11 mouse cellular contexts compared by ENCODE assay signal in the genomic region with DNA sequence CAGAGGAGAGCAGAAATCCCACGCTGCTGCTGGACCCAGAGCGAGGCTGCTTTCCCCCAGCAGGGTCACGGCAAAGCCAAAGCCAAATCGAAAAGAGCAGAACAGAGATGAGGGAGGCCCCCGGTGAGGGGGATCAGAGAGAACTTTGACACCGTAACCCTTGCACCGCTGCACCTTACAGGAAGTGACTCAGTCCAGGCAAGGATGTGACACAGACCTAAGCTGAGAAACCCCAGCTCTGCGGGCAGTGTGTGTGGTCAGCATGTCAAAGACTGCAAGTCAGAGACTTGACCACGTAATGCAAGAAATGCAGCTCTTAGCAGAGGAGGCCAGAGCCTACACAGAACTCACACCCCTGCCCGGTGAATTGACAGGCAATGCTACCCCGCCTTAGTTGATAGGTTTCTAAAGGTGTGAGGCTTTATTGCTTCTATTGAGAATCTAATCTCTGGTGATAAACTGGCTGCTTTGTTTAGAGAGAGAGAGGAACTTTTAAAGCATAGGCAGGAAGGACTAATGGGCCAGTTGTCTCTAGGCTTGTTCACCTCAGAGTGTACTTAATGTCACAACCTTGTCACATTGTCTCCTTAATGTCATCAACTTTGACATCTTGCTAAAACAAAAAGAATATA. TPM values are rescaled to one million over a fixed set of nuclear protein-coding genes. Genes with fewer than 3 reads are reported as not detected.
DNase-seq lines count a peak whose midpoint lies in the region; ATAC-seq and TF ChIP-seq lines count a peak whose summit lies in the region.
"Had no signal": no experiment of that assay in that cellular context is flagged by ENCODE, and none has a peak within 500 bp of the region (broad histone marks: within the 10 kb centered on the region; RNA-seq: fewer than 3 reads in every experiment).

No protein-coding gene starts in this region.

- H3K27ac ChIP-seq in liver, postnatal 0 days (ENCODE audit: low read depth): peak overlapping the region; percentile 17; the same call in 1 of the 2 replicates
- no peak overlapping the region for H3K27ac ChIP-seq in liver, embryonic 11.5 days (ENCODE audit: low read depth, low read length)
- H3K27ac ChIP-seq: limb, embryonic 10.5 days had no signal

- H3K4me1 ChIP-seq in liver, postnatal 0 days (ENCODE audit: insufficient read depth): peaks cover 9% of the 10 kb centered on the region
- peaks cover 10% of the 10 kb centered on the region for H3K4me1 ChIP-seq in liver, embryonic 11.5 days (replicated peaks; ENCODE audit: control insufficient read depth, insufficient read depth, low read length)

- H3K4me2 ChIP-seq in liver, postnatal 0 days (ENCODE audit: low read depth, low read length): no peak overlapping the region
- H3K4me2 ChIP-seq in liver, embryonic 11.5 days: no peak overlapping the region

- no peak overlapping the region for H3K9ac ChIP-seq in liver, postnatal 0 days (replicated peaks)
- no peak overlapping the region for H3K9ac ChIP-seq in liver, embryonic 11.5 days (ENCODE audit: low read depth, low read length)

- peak; percentile 43 for DNase-seq in liver, postnatal 0 days
- DNase-seq in liver, embryonic 11.5 days (ENCODE audit: low spot score): no peak
- peak; percentile 50 for DNase-seq in CD4-positive, CD25-positive, alpha-beta regulatory T cell, adult 2 months (ENCODE audit: low read depth, low spot score)
- DNase-seq in induced T-regulatory cell, adult 2 months (ENCODE audit: low read depth): peak; percentile 86
- peak; percentile 37 for DNase-seq in splenic B cell, adult 2 months (ENCODE audit: low read depth, low spot score)
- DNase-seq in right cerebral cortex, postnatal 10 days (ENCODE audit: low spot score in 2 of 2): no peak
- DNase-seq in spleen, adult 18-20 months: no peak
- DNase-seq: kidney, adult 11 months had no signal

- no peaks in the 10 kb centered on the region for H3K36me3 ChIP-seq in liver, postnatal 0 days (replicated peaks; ENCODE audit: insufficient read depth, low read length)
- H3K36me3 ChIP-seq in liver, embryonic 11.5 days (ENCODE audit: control insufficient read depth, insufficient read depth, low read length): no peaks in the 10 kb centered on the region
- peaks cover 51% of the 10 kb centered on the region for H3K36me3 ChIP-seq in splenic B cell, adult 2 months (ENCODE audit: control insufficient read depth, insufficient read depth, low read length, poor library complexity, severe bottlenecking)
- H3K36me3 ChIP-seq: G1E; limb, embryonic 10.5 days had no signal

- no peak for TF ChIP-seq CTCF in liver, postnatal 0 days (IDR thresholded peaks at IDR 0.05; ENCODE audit: low read depth)

- peak; percentile 27; the same call in 1 of the 2 replicates for TF ChIP-seq EP300 in liver, postnatal 0 days (IDR thresholded peaks at IDR 0.05; ENCODE audit: low read depth)

- no peak overlapping the region for H3K4me3 ChIP-seq in liver, postnatal 0 days (ENCODE audit: low read depth, low read length)
- no peak overlapping the region for H3K4me3 ChIP-seq in liver, embryonic 11.5 days (ENCODE audit: low read depth, low read length)
- H3K4me3 ChIP-seq: erythroblast, embryonic 14.5 days; limb, embryonic 10.5 days had no signal

- H3K9me3 ChIP-seq in liver, postnatal 0 days (ENCODE audit: low read length): no peaks in the 10 kb centered on the region
- H3K9me3 ChIP-seq in liver, embryonic 11.5 days (ENCODE audit: control insufficient read depth, low read length): no peaks in the 10 kb centered on the region
- H3K9me3 ChIP-seq: limb, embryonic 10.5 days had no signal

- ATAC-seq in liver, postnatal 0 days: peak; percentile 58
- no peak; the same call in 1 of the 2 replicates for ATAC-seq in liver, embryonic 11.5 days (replicated peaks; ENCODE audit: low FRiP score)

- H3K27me3 ChIP-seq in liver, postnatal 0 days (ENCODE audit: insufficient read depth, low read length): no peaks in the 10 kb centered on the region
- H3K27me3 ChIP-seq in liver, embryonic 11.5 days (replicated peaks; ENCODE audit: control insufficient read depth, insufficient read depth, low read length): peaks cover 10% of the 10 kb centered on the region
- H3K27me3 ChIP-seq in splenic B cell, adult 2 months (ENCODE audit: control insufficient read depth, insufficient read depth, low read length, poor library complexity, severe bottlenecking): no peaks in the 10 kb centered on the region

- WGBS in liver, postnatal 0 days (ENCODE audit: insufficient replicate concordance): 23% methylated on average over 11 of the region's 11 CpGs
- 16% methylated on average over 11 of the region's 11 CpGs for WGBS in liver, embryonic 11.5 days

RNA-seq across cellular contexts. Expression of gene Fam83f, which starts 32.5 kb away (rescaled TPM):
- 1.8 and 2.3 TPM in 2 replicates for polyA plus RNA-seq in liver, postnatal 0 days (2015; fragmentation: Nextera tagmentation; extraction: Ambion mirVana)
- polyA plus RNA-seq in liver, embryonic 11.5 days (2014; fragmentation: Nextera tagmentation; extraction: Ambion mirVana): 0.34 and 0.61 TPM in 2 replicates
- polyA plus RNA-seq: erythroblast, embryonic 14.5 days; G1E had no signal

Comparison
In these comparisons a context has a peak if more than half of its experiments do, and no peak if none do; other contexts are left out.
1. DNase-seq: peak in liver, postnatal 0 days (single experiment), CD4-positive, CD25-positive, alpha-beta regulatory T cell, adult 2 months (single experiment), induced T-regulatory cell, adult 2 months (single experiment) and splenic B cell, adult 2 months (single experiment); none in liver, embryonic 11.5 days (single experiment), right cerebral cortex, postnatal 10 days (0 of 2) and spleen, adult 18-20 months (0 of 2).